Mouse (Mus musculus) intestine, postnatal 0 days (tissue): ENCODE measurements around the gene Ftl1-ps1. TPM values are rescaled to one million over a fixed set of nuclear protein-coding genes. Genes with fewer than 3 reads are reported as not detected.

Experiments used
- ATAC-seq: fragments of 200-750 bp; cut with Nextera tagmentation; 2 replicates; pipeline ENCODE4 v1.8.0; 2017; ENCODE audit warnings: mild to moderate bottlenecking, moderate TSS enrichment, moderate library complexity
- H3K27ac ChIP-seq: fragments of 300-500 bp; sonication (generic); 2 replicates; pipeline ENCODE4 v1.5.1; 2014; ENCODE audit warnings: mild to moderate bottlenecking, low read depth, low read length, moderate library complexity
- H3K27me3 ChIP-seq: fragments of 300-500 bp; sonication (generic); replicated peaks from 2 replicates; pipeline ENCODE4 v1.6.1; 2014; ENCODE audit warnings: low read length, mixed read lengths; ENCODE audit not compliant: control insufficient read depth, insufficient read depth
- H3K36me3 ChIP-seq: fragments of 300-500 bp; sonication (generic); 2 replicates; pipeline ENCODE4 v1.6.1; 2014; ENCODE audit warnings: mild to moderate bottlenecking, moderate library complexity; ENCODE audit not compliant: control insufficient read depth, insufficient read depth
- H3K4me1 ChIP-seq: fragments of 300-500 bp; sonication (generic); replicated peaks from 2 replicates; pipeline ENCODE4 v1.6.1; 2014; ENCODE audit warnings: antibody characterized with exemption, low read length, mixed read lengths; ENCODE audit not compliant: control insufficient read depth, insufficient read depth
- H3K4me2 ChIP-seq: fragments of 300-500 bp; sonication (generic); replicated peaks from 2 replicates; pipeline ENCODE4 v1.6.1; 2014; ENCODE audit warnings: low read depth, mild to moderate bottlenecking, moderate library complexity
- H3K4me3 ChIP-seq: fragments of 300-500 bp; sonication (generic); 2 replicates; pipeline ENCODE4 v1.5.1; 2014; ENCODE audit warnings: low read depth, low read length
- H3K9ac ChIP-seq: fragments of 300-500 bp; sonication (generic); 2 replicates; pipeline ENCODE4 v1.6.1; 2014; ENCODE audit warnings: mild to moderate bottlenecking, low read depth, low read length
- H3K9me3 ChIP-seq: fragments of 300-500 bp; sonication (generic); 2 replicates; pipeline ENCODE4 v1.6.1; 2016; ENCODE audit warnings: mixed run types; ENCODE audit not compliant: control insufficient read depth
- CTCF ChIP-seq: sonication (generic); IDR thresholded peaks from 2 replicates; pipeline ENCODE4 v1.5.1; 2016; ENCODE audit warnings: low read depth, mild to moderate bottlenecking, control low read depth, antibody characterized with exemption, moderate library complexity
- WGBS: fragments of 180-500 bp; shearing (Covaris S2); extraction: QIAGEN DNeasy Blood & Tissue Kit; methylation state at CpG from one replicate; pipeline ENCODE4 v1.1.7; 2014; 5-methylcytosine and 5-hydroxymethylcytosine counted together
- polyA plus RNA-seq: library from polyadenylated mRNA; unstranded; fragments of >200 nt; fragmentation: Nextera tagmentation; extraction: Ambion mirVana; gene quantifications from 2 replicates; pipeline ENCODE4 v1.2.1, GENCODE M21; 2015

The Ftl1-ps1 gene
- 338 and 363 TPM in 2 replicates for polyA plus RNA-seq

- no peaks in the 10 kb centered on the region for H3K4me1 ChIP-seq
- 0 out of 2 replicates have a peak, but pooled peaks have one; percentile 16 for ATAC-seq
- no peak for TF ChIP-seq CTCF
- WGBS, result 14% methylated on average over 11 of the region's 11 CpGs
- no peak within 1 kb of the TSS for H3K9ac ChIP-seq
- H3K27me3 ChIP-seq, result no peaks in the 10 kb centered on the region
- H3K4me2 ChIP-seq, result peak within 1 kb of the TSS; percentile 40
- H3K4me3 ChIP-seq, result no peak within 1 kb of the TSS
- no peaks in the 10 kb centered on the region for H3K36me3 ChIP-seq
- H3K9me3 ChIP-seq, result no peaks in the 10 kb centered on the region
- H3K27ac ChIP-seq, result no peak within 1 kb of the TSS
Measured at GRCm38 (mm10) chr13:74399298-74399839, at the start of gene Ftl1-ps1. TSS of gene Ftl1-ps1 (plus strand) at chr13:74399694.

DNA sequence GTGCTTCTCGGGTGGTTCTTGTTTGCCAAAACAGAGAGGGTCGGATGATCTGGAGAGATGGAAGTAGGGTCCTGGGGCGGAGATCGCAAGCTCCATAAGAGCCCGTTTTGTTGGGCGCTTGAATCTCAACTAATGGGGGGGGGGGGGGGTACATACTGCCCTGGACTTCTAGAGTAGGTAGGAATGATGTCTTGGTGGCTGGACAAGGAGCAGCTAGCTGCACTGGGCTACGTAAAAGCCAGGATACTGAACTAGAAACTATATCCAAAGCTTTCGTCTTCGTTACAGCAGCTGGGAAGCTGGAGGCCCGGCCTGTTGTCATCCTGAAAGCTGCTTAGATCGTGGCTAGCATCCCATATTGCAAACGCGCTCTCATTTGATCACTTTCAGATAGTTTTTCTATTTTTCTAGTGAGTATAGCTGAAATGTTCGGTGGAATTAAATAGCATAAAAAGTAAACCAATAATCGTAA lies 49.0 kb upstream of the Ftl1-ps1 start:
- Histone ChIP-seq H3K4me2 (peak overlapping the region; percentile 68), H3K4me1 (0 out of 2 replicates have a peak, but pooled peaks cover 4% of the 10 kb centered on the region), H3K9ac (peak overlapping the region; percentile 94), H3K27me3 (no peaks in the 10 kb centered on the region), H3K4me3 (peak overlapping the region; percentile 83), H3K9me3 (no peaks in the 10 kb centered on the region), H3K27ac (peak overlapping the region; percentile 86), H3K36me3 (peaks cover under 1% of the 10 kb centered on the region; the same call in 1 of the 2 replicates)
- ATAC-seq, result peak; percentile 23; the same call in 1 of the 2 replicates
- WGBS, result 2% methylated on average over 15 of the region's 15 CpGs
- no peak for TF ChIP-seq CTCF

DNA sequence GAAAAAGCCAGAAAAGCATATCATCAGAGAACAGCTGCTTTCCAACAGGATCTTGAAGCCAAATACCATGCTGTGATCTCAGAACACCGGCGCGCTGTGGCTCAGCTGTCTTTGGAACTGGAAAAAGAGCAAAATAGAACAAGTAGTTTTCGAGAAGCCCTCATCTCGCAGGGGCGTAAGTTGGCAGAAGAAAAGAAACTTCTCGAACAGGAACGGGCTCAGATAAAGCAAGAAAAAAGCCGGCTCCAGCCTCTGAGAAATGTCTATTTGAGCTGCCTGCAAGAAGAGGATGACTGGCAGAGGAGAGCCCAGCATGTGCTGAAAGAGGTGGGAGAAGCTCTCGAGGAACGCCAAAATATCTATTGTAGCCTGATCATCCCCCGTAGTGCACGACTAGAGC lies 43.0 kb upstream of the Ftl1-ps1 start:
- Histone ChIP-seq H3K27me3 (no peaks in the 10 kb centered on the region), H3K4me2 (no peak overlapping the region), H3K4me3 (no peak overlapping the region), H3K4me1 (no peaks in the 10 kb centered on the region), H3K36me3 (peaks cover 40% of the 10 kb centered on the region), H3K27ac (no peak overlapping the region), H3K9ac (no peak overlapping the region), H3K9me3 (no peaks in the 10 kb centered on the region)
- ATAC-seq, result no peak
- no peak for TF ChIP-seq CTCF
- WGBS, result 96% methylated on average over 13 of the region's 13 CpGs

DNA sequence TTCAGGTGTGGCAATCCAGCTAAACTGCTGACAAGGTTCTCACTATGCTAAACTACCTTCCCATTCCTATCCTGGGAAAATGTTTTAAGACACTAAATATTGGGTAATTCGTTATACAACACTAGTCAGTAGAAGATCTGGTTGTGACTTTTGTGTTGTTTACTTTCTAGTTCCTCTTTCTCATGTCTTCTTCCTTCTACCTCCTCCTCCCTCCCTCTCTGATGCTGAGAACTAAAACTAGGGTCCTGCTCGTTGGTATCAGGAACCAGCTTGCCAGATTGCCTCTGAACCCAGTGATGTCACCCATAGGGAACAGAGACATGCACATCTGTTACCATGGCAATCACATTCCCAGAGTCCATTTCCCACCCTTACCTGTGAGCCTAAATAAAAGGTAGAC lies 37.3 kb upstream of the Ftl1-ps1 start:
- WGBS, result 65% methylated on average over 2 of the region's 2 CpGs
- H3K9me3 ChIP-seq, result no peaks in the 10 kb centered on the region
- no peak overlapping the region for H3K9ac ChIP-seq
- no peak overlapping the region for H3K4me3 ChIP-seq
- no peak overlapping the region for H3K27ac ChIP-seq
- no peaks in the 10 kb centered on the region for H3K27me3 ChIP-seq
- H3K4me1 ChIP-seq, result no peaks in the 10 kb centered on the region
- no peak for ATAC-seq
- no peak overlapping the region for H3K4me2 ChIP-seq
- H3K36me3 ChIP-seq, result peaks cover 25% of the 10 kb centered on the region
- TF ChIP-seq CTCF, result no peak

- no peak overlapping the region for H3K9ac ChIP-seq
- peaks cover 16% of the 10 kb centered on the region for H3K36me3 ChIP-seq
- no peaks in the 10 kb centered on the region for H3K9me3 ChIP-seq
- H3K4me2 ChIP-seq, result no peak overlapping the region
- 0 out of 2 replicates have a peak, but pooled peaks have one; percentile 27 for ATAC-seq
- no peak overlapping the region for H3K4me3 ChIP-seq
- no peak overlapping the region for H3K27ac ChIP-seq
- H3K4me1 ChIP-seq, result no peaks in the 10 kb centered on the region
- no peaks in the 10 kb centered on the region for H3K27me3 ChIP-seq
- TF ChIP-seq CTCF, result no peak
- WGBS, result 82% methylated on average over 13 of the region's 13 CpGs
Measured at GRCm38 (mm10) chr13:74363176-74363858, 36.2 kb upstream of the Ftl1-ps1 start.

- Histone ChIP-seq H3K4me1 (no peaks in the 10 kb centered on the region), H3K36me3 (peaks cover 15% of the 10 kb centered on the region), H3K4me3 (no peak within 1 kb of the TSS), H3K9ac (no peak within 1 kb of the TSS), H3K9me3 (no peaks in the 10 kb centered on the region), H3K27ac (no peak within 1 kb of the TSS), H3K4me2 (no peak within 1 kb of the TSS), H3K27me3 (no peaks in the 10 kb centered on the region)
- no peak for TF ChIP-seq CTCF
- ATAC-seq, result no peak; the same call in 1 of the 2 replicates
- WGBS, result 65% methylated on average over 8 of the region's 8 CpGs
Measured at GRCm38 (mm10) chr13:74363859-74364235, 35.6 kb upstream of the Ftl1-ps1 start, which contains the start of gene Lrrc14b. TSS of gene Lrrc14b (minus strand) at chr13:74364005.
